Mouse (Mus musculus) spleen, adult 18-20 months (tissue): Measurements from ENCODE around the gene Lmo1.
"Not testable (repeated sequence)": the region's sequence is repeated elsewhere in the genome, so short reads cannot be mapped to it uniquely, and the experiment has no call there.

Source experiments
- DNase-seq, 2 experiments: peaks; one replicate each; pipeline ENCODE4 v3.0.0; 2022; ENCODE audit warnings: mixed read lengths in 2 of 2

Lmo1 gene

GRCm38 (mm10) chr7:109104894-109105293, 70.1 kb downstream of the Lmo1 start:
- no peak for DNase-seq

- no peak for DNase-seq
These were observed 73.8 kb downstream of the Lmo1 start for GRCm38 (mm10) chr7:109101167-109101566.

GRCm38 (mm10) chr7:109098145-109099018, 76.6 kb downstream of the Lmo1 start:
- DNase-seq = no peak

- no peak for DNase-seq
These were observed 77.8 kb downstream of the Lmo1 start for GRCm38 (mm10) chr7:109097203-109097602.

- no peak for DNase-seq
These were observed 78.4 kb downstream of the Lmo1 start for GRCm38 (mm10) chr7:109096618-109097017.

GRCm38 (mm10) chr7:109094294-109094693, 80.7 kb downstream of the Lmo1 start:
- no peak for DNase-seq

- not testable (repeated sequence) for DNase-seq
These were observed 83.7 kb downstream of the Lmo1 start for GRCm38 (mm10) chr7:109091316-109091715.
